Mouse (Mus musculus) ES-Bruce4 (cell line): ENCODE data around the gene Elf2.
"Not testable (repeated sequence)": the region's sequence is repeated elsewhere in the genome, so short reads cannot be mapped to it uniquely, and the experiment has no call there.

ENCODE experiments used
- CTCF ChIP-seq: IDR thresholded peaks from one replicate; pipeline ENCODE4 v1.8.1; 2011; ENCODE audit warnings: low read depth, low read length
- EP300 ChIP-seq: IDR thresholded peaks from 2 replicates; pipeline ENCODE4 v1.6.1; 2011; ENCODE audit warnings: low read depth, low read length; ENCODE audit not compliant: insufficient read depth
- POLR2A ChIP-seq: IDR thresholded peaks from one replicate; pipeline ENCODE4 v1.8.1; 2011; ENCODE audit warnings: low read length; ENCODE audit not compliant: insufficient read depth

DNA sequence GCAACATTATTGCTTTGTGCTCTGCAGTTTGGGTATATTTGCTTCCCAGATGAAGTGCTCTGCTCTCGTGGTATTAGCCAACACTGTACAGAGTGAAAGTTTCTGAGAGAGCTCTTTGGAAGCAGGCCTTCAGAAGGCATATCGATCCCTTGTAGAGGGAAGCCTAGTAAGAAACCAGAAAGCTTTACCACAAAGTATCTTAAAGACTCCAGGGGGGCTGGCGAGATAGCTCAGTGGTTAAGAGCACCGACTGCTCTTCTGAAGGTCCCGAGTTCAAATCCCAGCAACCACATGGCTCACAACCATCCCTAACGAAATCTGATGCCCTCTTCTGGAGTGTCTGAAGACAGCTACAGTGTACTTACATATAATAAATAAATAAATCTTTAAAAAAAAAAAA lies 3.7 kb upstream of the Elf2 start:
- TF ChIP-seq CTCF, POLR2A, EP300: not testable (repeated sequence)
